16 mouse cellular contexts compared by ENCODE assay signal in the genomic region with DNA sequence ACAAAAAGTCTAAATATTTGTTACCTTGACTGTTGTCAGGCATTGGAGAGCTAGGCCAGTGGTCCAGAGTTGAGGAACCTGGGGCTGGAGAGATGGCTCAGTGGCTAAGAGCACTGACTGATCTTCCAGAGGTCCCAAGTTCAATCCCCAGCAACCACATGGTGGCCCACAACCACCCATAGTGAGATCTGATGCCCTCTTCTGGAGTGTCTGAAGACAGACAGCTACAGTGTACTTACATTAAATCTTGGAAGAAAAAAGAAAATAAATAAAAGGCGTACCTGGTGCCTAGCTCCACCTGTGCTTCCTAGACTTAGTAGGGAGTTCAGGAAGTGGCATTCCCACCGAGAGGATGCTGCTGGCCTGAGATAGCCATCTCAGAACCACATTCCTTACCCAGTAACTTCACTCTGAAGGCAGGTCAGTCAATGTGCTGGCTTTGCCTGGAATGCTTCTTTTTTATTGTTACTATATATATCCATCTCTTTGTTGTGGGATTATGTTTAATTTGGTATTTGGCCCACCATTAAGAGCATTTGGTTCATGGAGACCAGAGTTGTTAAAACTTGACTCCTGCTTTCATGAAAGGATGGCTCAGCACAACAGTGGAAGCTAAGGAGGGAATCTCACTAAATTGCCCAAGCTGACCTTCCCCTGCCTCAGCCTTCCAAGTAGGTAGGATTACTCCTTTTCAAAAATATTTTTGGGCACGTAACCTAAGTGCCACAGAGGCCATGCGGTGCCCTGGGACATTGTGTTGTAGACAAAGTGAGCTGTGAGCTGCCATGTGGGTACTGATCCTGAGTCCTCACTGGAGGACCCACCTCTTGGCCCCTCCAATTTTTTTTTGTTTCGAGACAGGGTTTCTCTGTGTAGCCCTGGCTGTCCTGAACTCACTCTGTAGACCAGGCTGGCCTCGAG. TPM values are rescaled to one million over a fixed set of nuclear protein-coding genes. Genes with fewer than 3 reads are reported as not detected.
A peak's percentile ranks its signal among the peaks of the same experiment; 100 is the strongest.
DNase-seq lines count a peak whose midpoint lies in the region; ATAC-seq and TF ChIP-seq lines count a peak whose summit lies in the region.
"Had no signal": no experiment of that assay in that cellular context is flagged by ENCODE, and none has a peak within 500 bp of the region (broad histone marks: within the 10 kb centered on the region; RNA-seq: fewer than 3 reads in every experiment).

No protein-coding gene starts in this region.

- peak; percentile 46 for TF ChIP-seq POLR2A in embryonic fibroblast, embryonic 13.5 days (IDR thresholded peaks at IDR 0.05; ENCODE audit: low read depth, low read length)

- H3K27me3 ChIP-seq in forebrain, embryonic 12.5 days = no peaks in the 10 kb centered on the region
- H3K27me3 ChIP-seq in forebrain, embryonic 10.5 days (ENCODE audit: poor library complexity, severe bottlenecking) = no peaks in the 10 kb centered on the region
- 0 out of 2 replicates have a peak, but pooled peaks cover 3% of the 10 kb centered on the region for H3K27me3 ChIP-seq in liver, embryonic 12.5 days (replicated peaks)
- H3K27me3 ChIP-seq in stomach, postnatal 0 days (ENCODE audit: control insufficient read depth, insufficient read depth, low read length) = no peaks in the 10 kb centered on the region

- H3K9ac ChIP-seq in forebrain, embryonic 12.5 days = no peak overlapping the region
- no peak overlapping the region for H3K9ac ChIP-seq in liver, embryonic 12.5 days
- H3K9ac ChIP-seq in stomach, postnatal 0 days (ENCODE audit: low read length) = no peak overlapping the region

- H3K4me1 ChIP-seq in forebrain, embryonic 12.5 days = peaks cover 17% of the 10 kb centered on the region
- peaks cover 24% of the 10 kb centered on the region for H3K4me1 ChIP-seq in forebrain, embryonic 10.5 days
- H3K4me1 ChIP-seq in liver, embryonic 12.5 days = peaks cover 33% of the 10 kb centered on the region
- peaks cover 14% of the 10 kb centered on the region for H3K4me1 ChIP-seq in embryonic fibroblast, embryonic 13.5 days (ENCODE audit: control insufficient read depth, insufficient read depth, low read length)
- H3K4me1 ChIP-seq in stomach, postnatal 0 days (replicated peaks; ENCODE audit: control insufficient read depth, insufficient read depth) = peaks cover under 1% of the 10 kb centered on the region; the same call in 1 of the 2 replicates

- DNase-seq in forebrain, embryonic 10.5 days (ENCODE audit: extremely low spot score, low spot score) = no peak
- DNase-seq in liver = no peak
- no peak for DNase-seq in stomach, postnatal 0 days (ENCODE audit: low spot score)
- DNase-seq in adrenal gland, adult 18-20 months (ENCODE audit: low spot score in 2 of 2) = no peak
- DNase-seq: cerebellum, adult 2 months; heart, adult 2 months; heart, postnatal 10 days; right cerebral cortex, postnatal 25 days had no signal

- 0 out of 2 replicates have a peak, but pooled peaks have one; percentile 10 for ATAC-seq in forebrain, embryonic 12.5 days (ENCODE audit: low FRiP score)
- no peak for ATAC-seq in liver, embryonic 12.5 days
- ATAC-seq in stomach, postnatal 0 days (ENCODE audit: low FRiP score, low TSS enrichment) = no peak
- no peak for ATAC-seq in activated CD4-positive, CD25-positive, alpha-beta regulatory T cell, adult 4 months
- ATAC-seq: lung, postnatal 0 days had no signal

- 0 out of 2 replicates have a peak overlapping the region, but pooled peaks have one; percentile 3 for H3K27ac ChIP-seq in forebrain, embryonic 12.5 days
- H3K27ac ChIP-seq in forebrain, embryonic 10.5 days = no peak overlapping the region
- peak overlapping the region; percentile 33 for H3K27ac ChIP-seq in liver, embryonic 12.5 days
- H3K27ac ChIP-seq in embryonic fibroblast, embryonic 13.5 days (ENCODE audit: insufficient read depth, low read length) = no peak overlapping the region
- no peak overlapping the region for H3K27ac ChIP-seq in stomach, postnatal 0 days (replicated peaks)
- H3K27ac ChIP-seq: heart, adult 2 months had no signal

- H3K4me3 ChIP-seq in forebrain, embryonic 12.5 days (replicated peaks) = no peak overlapping the region
- H3K4me3 ChIP-seq in forebrain, embryonic 10.5 days = no peak overlapping the region
- no peak overlapping the region for H3K4me3 ChIP-seq in liver, embryonic 12.5 days
- H3K4me3 ChIP-seq in embryonic fibroblast, embryonic 13.5 days (ENCODE audit: insufficient read depth, low read length) = no peak overlapping the region
- no peak overlapping the region for H3K4me3 ChIP-seq in stomach, postnatal 0 days (ENCODE audit: low read depth, low read length)
- H3K4me3 ChIP-seq: heart, adult 2 months had no signal

- peaks cover 60% of the 10 kb centered on the region for H3K36me3 ChIP-seq in forebrain, embryonic 12.5 days (replicated peaks)
- H3K36me3 ChIP-seq in forebrain, embryonic 10.5 days (replicated peaks) = peaks cover 68% of the 10 kb centered on the region
- peaks cover 64% of the 10 kb centered on the region for H3K36me3 ChIP-seq in liver, embryonic 12.5 days
- peaks cover 23% of the 10 kb centered on the region for H3K36me3 ChIP-seq in stomach, postnatal 0 days (ENCODE audit: control insufficient read depth, insufficient read depth, low read length)

- TF ChIP-seq EP300 in stomach, postnatal 0 days (optimal IDR thresholded peaks at IDR 0.05) = no peak

- no peaks in the 10 kb centered on the region for H3K9me3 ChIP-seq in forebrain, embryonic 12.5 days
- no peaks in the 10 kb centered on the region for H3K9me3 ChIP-seq in forebrain, embryonic 10.5 days
- H3K9me3 ChIP-seq in liver, embryonic 12.5 days (replicated peaks) = no peaks in the 10 kb centered on the region
- H3K9me3 ChIP-seq in stomach, postnatal 0 days (ENCODE audit: control insufficient read depth, low read length) = no peaks in the 10 kb centered on the region

- no peak for TF ChIP-seq CTCF in embryonic fibroblast, embryonic 13.5 days (IDR thresholded peaks at IDR 0.05; ENCODE audit: borderline replicate concordance, insufficient read depth, low read length)
- TF ChIP-seq CTCF in stomach, postnatal 0 days (IDR thresholded peaks at IDR 0.05; ENCODE audit: low read depth) = peak; percentile 19; the same call in 1 of the 2 replicates

- H3K4me2 ChIP-seq in forebrain, embryonic 12.5 days = no peak overlapping the region
- no peak overlapping the region for H3K4me2 ChIP-seq in liver, embryonic 12.5 days
- H3K4me2 ChIP-seq in stomach, postnatal 0 days (replicated peaks; ENCODE audit: low read depth) = no peak overlapping the region

- 76% methylated on average over 6 of the region's 6 CpGs for WGBS in forebrain, embryonic 12.5 days
- WGBS in forebrain, embryonic 10.5 days = 77% methylated on average over 6 of the region's 6 CpGs
- 54% methylated on average over 6 of the region's 6 CpGs for WGBS in liver, embryonic 12.5 days (ENCODE audit: insufficient replicate concordance)
- 72% methylated on average over 6 of the region's 6 CpGs for WGBS in stomach, postnatal 0 days

RNA-seq across cellular contexts. Expression of gene Rps8, which starts 6.5 kb away (rescaled TPM):
- polyA plus RNA-seq in forebrain, embryonic 12.5 days (2016; fragmentation: Nextera tagmentation; extraction: Ambion mirVana) = 668 and 669 TPM in 2 replicates
- polyA plus RNA-seq in forebrain, embryonic 10.5 days (2016; fragmentation: Nextera tagmentation; extraction: Ambion mirVana) = 878 and 901 TPM in 2 replicates
- 960 and 969 TPM in 2 replicates for polyA plus RNA-seq in liver, embryonic 12.5 days (2016; fragmentation: Nextera tagmentation; extraction: Ambion mirVana)
- polyA plus RNA-seq in embryonic fibroblast, embryonic 13.5 days (2011; ENCODE audit: insufficient read length, low read depth, missing spikeins) = 1,876 and 2,108 TPM in 2 replicates
- polyA plus RNA-seq in stomach, postnatal 0 days (2015; fragmentation: Nextera tagmentation; extraction: Ambion mirVana) = 752 and 809 TPM in 2 replicates
- 100 to 1,000 TPM; 912 to 968 TPM for total RNA-seq in adrenal gland, adult 18-20 months (2021)
- polyA plus RNA-seq in activated CD4-positive, CD25-positive, alpha-beta regulatory T cell, adult 4 months (2017; shearing (Covaris generic)) = 100 to 1,000 TPM; 869 to 969 TPM

RNA-seq across cellular contexts. Expression of gene Plk3, which starts 15.8 kb away (rescaled TPM):
- polyA plus RNA-seq in forebrain, embryonic 12.5 days (2016; fragmentation: Nextera tagmentation; extraction: Ambion mirVana) = 17.7 and 23.1 TPM in 2 replicates
- 12.8 and 14.0 TPM in 2 replicates for polyA plus RNA-seq in forebrain, embryonic 10.5 days (2016; fragmentation: Nextera tagmentation; extraction: Ambion mirVana)
- 2.2 and 2.8 TPM in 2 replicates for polyA plus RNA-seq in liver, embryonic 12.5 days (2016; fragmentation: Nextera tagmentation; extraction: Ambion mirVana)
- 10.6 and 15.4 TPM in 2 replicates for polyA plus RNA-seq in embryonic fibroblast, embryonic 13.5 days (2011; ENCODE audit: insufficient read length, low read depth, missing spikeins)
- polyA plus RNA-seq in stomach, postnatal 0 days (2015; fragmentation: Nextera tagmentation; extraction: Ambion mirVana) = 18.1 and 18.7 TPM in 2 replicates
- total RNA-seq in adrenal gland, adult 18-20 months (2021) = 10 to 100 TPM; 14.1 to 42.2 TPM
- polyA plus RNA-seq in activated CD4-positive, CD25-positive, alpha-beta regulatory T cell, adult 4 months (2017; shearing (Covaris generic)) = 10 to 100 TPM; 10.6 to 14.6 TPM

RNA-seq across cellular contexts. Expression of gene Tctex1d4, which starts 23.0 kb away (rescaled TPM):
- not detected in 2 replicates for polyA plus RNA-seq in forebrain, embryonic 12.5 days (2016; fragmentation: Nextera tagmentation; extraction: Ambion mirVana)
- polyA plus RNA-seq in forebrain, embryonic 10.5 days (2016; fragmentation: Nextera tagmentation; extraction: Ambion mirVana) = not detected in 2 replicates
- not detected in 2 replicates for polyA plus RNA-seq in liver, embryonic 12.5 days (2016; fragmentation: Nextera tagmentation; extraction: Ambion mirVana)
- not detected in 2 replicates for polyA plus RNA-seq in embryonic fibroblast, embryonic 13.5 days (2011; ENCODE audit: insufficient read length, low read depth, missing spikeins)
- 0.58 and 0.62 TPM in 2 replicates for polyA plus RNA-seq in stomach, postnatal 0 days (2015; fragmentation: Nextera tagmentation; extraction: Ambion mirVana)
- total RNA-seq in adrenal gland, adult 18-20 months (2021) = not detected
- 1 to 10 TPM; 1.7 to 3.5 TPM for polyA plus RNA-seq in activated CD4-positive, CD25-positive, alpha-beta regulatory T cell, adult 4 months (2017; shearing (Covaris generic))
- total RNA-seq: heart, adult 2 months; left cerebral cortex, postnatal 14 days; megakaryocyte-erythroid progenitor cell, adult 5-6 weeks had no signal
- polyA plus RNA-seq: kidney, embryonic 16.5 days had no signal

RNA-seq across cellular contexts. Expression of gene Btbd19, which starts 24.0 kb away (rescaled TPM):
- 3.2 and 5.2 TPM in 2 replicates for polyA plus RNA-seq in forebrain, embryonic 12.5 days (2016; fragmentation: Nextera tagmentation; extraction: Ambion mirVana)
- 4.9 and 5.3 TPM in 2 replicates for polyA plus RNA-seq in forebrain, embryonic 10.5 days (2016; fragmentation: Nextera tagmentation; extraction: Ambion mirVana)
- 6.4 and 7.1 TPM in 2 replicates for polyA plus RNA-seq in liver, embryonic 12.5 days (2016; fragmentation: Nextera tagmentation; extraction: Ambion mirVana)
- 42.1 and 57.8 TPM in 2 replicates for polyA plus RNA-seq in embryonic fibroblast, embryonic 13.5 days (2011; ENCODE audit: insufficient read length, low read depth, missing spikeins)
- 5.7 and 5.9 TPM in 2 replicates for polyA plus RNA-seq in stomach, postnatal 0 days (2015; fragmentation: Nextera tagmentation; extraction: Ambion mirVana)
- 10 to 100 TPM in 1 of 2 experiments, 1 to 10 TPM in 1; 9.1 to 11.0 TPM for total RNA-seq in adrenal gland, adult 18-20 months (2021)
- polyA plus RNA-seq in activated CD4-positive, CD25-positive, alpha-beta regulatory T cell, adult 4 months (2017; shearing (Covaris generic)) = 10 to 100 TPM; 22.7 to 24.1 TPM

RNA-seq across cellular contexts. Expression of gene Kif2c, which starts 32.9 kb away (rescaled TPM):
- 97.4 and 101 TPM in 2 replicates for polyA plus RNA-seq in forebrain, embryonic 12.5 days (2016; fragmentation: Nextera tagmentation; extraction: Ambion mirVana)
- polyA plus RNA-seq in forebrain, embryonic 10.5 days (2016; fragmentation: Nextera tagmentation; extraction: Ambion mirVana) = 117 and 119 TPM in 2 replicates
- 45.7 and 47.7 TPM in 2 replicates for polyA plus RNA-seq in liver, embryonic 12.5 days (2016; fragmentation: Nextera tagmentation; extraction: Ambion mirVana)
- polyA plus RNA-seq in embryonic fibroblast, embryonic 13.5 days (2011; ENCODE audit: insufficient read length, low read depth, missing spikeins) = 25.2 and 33.6 TPM in 2 replicates
- 7.9 and 11.5 TPM in 2 replicates for polyA plus RNA-seq in stomach, postnatal 0 days (2015; fragmentation: Nextera tagmentation; extraction: Ambion mirVana)
- total RNA-seq in adrenal gland, adult 18-20 months (2021) = under 1 TPM; 0.51 to 0.56 TPM
- 10 to 100 TPM; 10.4 to 15.4 TPM for polyA plus RNA-seq in activated CD4-positive, CD25-positive, alpha-beta regulatory T cell, adult 4 months (2017; shearing (Covaris generic))

Comparison
In these comparisons a context has a peak if more than half of its experiments do, and no peak if none do; other contexts are left out.
1. H3K27ac ChIP-seq: peak in forebrain, embryonic 12.5 days (single experiment) and liver, embryonic 12.5 days (single experiment); none in forebrain, embryonic 10.5 days (single experiment), embryonic fibroblast, embryonic 13.5 days (single experiment) and stomach, postnatal 0 days (single experiment).